Mouse (Mus musculus): ENCODE results near the gene Klhl7. TPM values are rescaled to one million over a fixed set of nuclear protein-coding genes. Genes with fewer than 3 reads are reported as not detected.
A peak's percentile ranks its signal among the peaks of the same experiment; 100 is the strongest.

Gene Klhl7
- polyA plus RNA-seq, 1 experiment from 2014 or later, result 43.6 TPM

DNA sequence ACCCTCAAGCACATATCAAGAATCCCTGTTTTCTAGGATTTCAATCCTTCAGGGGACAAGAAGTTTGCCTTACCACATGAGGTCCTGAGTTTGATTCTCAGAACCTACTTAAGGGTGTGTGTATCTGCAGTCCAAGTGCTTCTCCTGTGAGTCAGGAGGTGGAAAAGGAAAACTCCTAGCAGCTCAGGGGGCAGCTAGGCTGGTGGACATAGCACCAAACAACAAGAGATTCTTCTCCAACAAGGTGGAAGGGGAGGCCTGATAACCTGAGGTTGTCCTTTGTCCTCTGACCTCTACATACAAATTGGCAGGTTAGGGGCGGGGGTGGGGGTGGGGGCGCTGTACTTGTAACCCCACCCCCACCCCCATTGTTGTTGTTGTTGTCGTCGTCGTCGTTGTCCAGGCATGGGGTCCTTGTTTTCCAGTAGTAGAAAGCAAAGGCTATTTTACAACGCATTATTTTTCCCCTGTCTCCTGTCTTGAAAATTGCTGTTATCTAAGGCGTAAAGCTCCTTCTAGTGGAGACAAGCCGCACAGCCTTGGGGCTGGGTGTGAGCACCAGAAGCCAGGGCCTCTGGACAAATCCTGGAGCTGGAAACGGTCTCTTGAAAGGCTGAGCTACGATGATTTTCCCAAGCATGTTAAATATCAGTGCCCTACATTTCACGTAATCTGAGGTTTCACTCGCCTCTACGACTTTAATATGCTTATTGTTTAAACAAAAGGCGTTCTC is 23.3 kb upstream of the Klhl7 start:
- Histone ChIP-seq H3K36me3 (no peaks in the 10 kb centered on the region), H3K4me3 (replicated peaks) (peak overlapping the region; percentile 29), H3K4me2 (peak overlapping the region; percentile 55), H3K9ac (no peak overlapping the region), H3K27me3 (no peaks in the 10 kb centered on the region), H3K9me3 (replicated peaks) (no peaks in the 10 kb centered on the region), H3K4me1 (0 out of 2 replicates have a peak, but pooled peaks cover 7% of the 10 kb centered on the region), H3K27ac (no peak overlapping the region)
- 5% methylated on average over 14 of the region's 15 CpGs for WGBS
- peak; percentile 77; the same call in 1 of the 2 replicates for ATAC-seq (replicated peaks; ENCODE audit: low FRiP score)

DNA sequence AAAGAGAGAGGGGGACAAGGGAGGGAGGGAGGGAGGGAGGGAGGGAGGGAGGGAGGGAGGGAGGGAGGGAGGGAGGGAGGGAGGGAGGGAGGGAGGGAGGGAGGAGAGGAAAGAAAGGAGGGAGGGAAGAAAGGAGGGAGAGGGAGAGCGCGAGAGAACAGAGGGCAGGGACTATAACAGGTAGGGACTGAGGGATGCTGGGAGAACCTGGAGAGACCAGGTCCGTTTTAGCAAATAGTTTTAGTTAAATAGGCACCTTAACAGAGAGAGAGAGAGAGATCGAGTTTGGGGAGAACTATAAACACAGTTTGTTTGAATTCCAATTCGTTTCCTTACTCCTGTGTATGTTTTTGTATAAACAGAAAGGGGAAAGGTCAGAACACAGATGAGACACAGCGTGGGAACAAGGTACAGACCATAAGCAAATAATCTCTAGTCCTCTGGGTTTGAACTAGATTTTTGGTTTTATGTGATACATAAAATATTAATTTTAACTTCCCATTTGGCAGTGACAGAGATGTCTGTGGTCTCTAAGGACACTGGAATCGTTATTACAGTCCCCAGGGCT is 22.6 kb upstream of the Klhl7 start:
- Histone ChIP-seq H3K27me3 (no peaks in the 10 kb centered on the region), H3K4me1 (0 out of 2 replicates have a peak, but pooled peaks cover 7% of the 10 kb centered on the region), H3K4me2 (peak overlapping the region; percentile 55), H3K36me3 (no peaks in the 10 kb centered on the region), H3K9ac (no peak overlapping the region), H3K27ac (no peak overlapping the region), H3K9me3 (replicated peaks) (no peaks in the 10 kb centered on the region), H3K4me3 (replicated peaks) (peak overlapping the region; percentile 29)
- WGBS, result 22% methylated on average over 7 of the region's 7 CpGs
- ATAC-seq (replicated peaks; ENCODE audit: low FRiP score), result no peak

DNA sequence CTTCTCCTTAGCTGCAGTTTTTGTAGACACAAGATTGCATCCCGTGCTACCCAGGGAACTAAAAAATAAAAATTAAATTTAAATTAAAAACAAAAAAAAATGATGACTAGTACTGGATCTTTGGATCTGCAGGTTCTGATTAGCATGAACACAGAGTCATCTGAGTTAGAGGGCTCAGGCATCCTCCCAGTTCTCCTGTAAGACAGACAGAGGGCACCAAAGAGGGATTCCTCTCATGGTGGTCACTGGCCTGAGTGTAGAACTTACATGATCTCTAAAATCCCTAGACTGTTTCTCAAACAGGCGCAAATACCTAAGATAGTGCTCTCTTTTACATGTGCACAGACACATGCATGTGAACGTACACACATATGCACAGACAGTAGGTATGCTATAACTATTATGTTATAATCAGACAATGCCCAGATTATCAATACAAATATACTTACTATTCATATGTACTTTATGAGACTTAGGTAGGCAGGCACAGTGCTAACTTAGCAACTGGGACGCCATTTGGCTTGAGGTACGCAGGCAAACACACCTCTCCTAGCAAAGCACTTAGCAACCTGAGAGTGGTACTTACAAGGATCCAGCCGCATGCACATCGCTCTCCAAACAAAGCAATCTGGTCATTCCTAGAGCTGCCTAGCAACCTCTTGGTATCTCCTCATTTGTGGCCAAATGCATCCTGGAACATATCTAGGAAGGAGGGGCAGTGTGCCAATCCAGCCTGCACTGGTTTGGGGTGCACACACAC is 21.8 kb upstream of the Klhl7 start:
- H3K4me1 ChIP-seq, result 0 out of 2 replicates have a peak, but pooled peaks cover 7% of the 10 kb centered on the region

GRCm38 (mm10) chr5:24080826-24081225 is 19.6 kb upstream of the Klhl7 start:
- Histone ChIP-seq H3K4me1 (0 out of 2 replicates have a peak, but pooled peaks cover 7% of the 10 kb centered on the region), H3K9me3 (replicated peaks) (no peaks in the 10 kb centered on the region), H3K4me3 (replicated peaks) (no peak overlapping the region), H3K9ac (no peak overlapping the region), H3K27ac (no peak overlapping the region), H3K4me2 (no peak overlapping the region), H3K36me3 (no peaks in the 10 kb centered on the region), H3K27me3 (no peaks in the 10 kb centered on the region)
- WGBS, result 73% methylated on average over 6 of the region's 6 CpGs
- no peak for ATAC-seq (replicated peaks; ENCODE audit: low FRiP score)

More for the DNA sequence above, 21.8 kb upstream of the Klhl7 start:
- H3K9me3 ChIP-seq (replicated peaks), result no peaks in the 10 kb centered on the region
- no peaks in the 10 kb centered on the region for H3K27me3 ChIP-seq
- no peaks in the 10 kb centered on the region for H3K36me3 ChIP-seq
- H3K4me3 ChIP-seq (replicated peaks), result no peak overlapping the region
- 81% methylated on average over 7 of the region's 7 CpGs for WGBS
- no peak for ATAC-seq (replicated peaks; ENCODE audit: low FRiP score)
- H3K27ac ChIP-seq, result no peak overlapping the region
- H3K4me2 ChIP-seq, result no peak overlapping the region
- no peak overlapping the region for H3K9ac ChIP-seq

GRCm38 (mm10) chr5:24084835-24085234 is 15.6 kb upstream of the Klhl7 start:
- H3K36me3 ChIP-seq, result no peaks in the 10 kb centered on the region
- H3K9me3 ChIP-seq (replicated peaks), result no peaks in the 10 kb centered on the region
- no peak overlapping the region for H3K9ac ChIP-seq
- no peaks in the 10 kb centered on the region for H3K27me3 ChIP-seq
- no peaks in the 10 kb centered on the region for H3K4me1 ChIP-seq
- WGBS, result 76% methylated on average over 4 of the region's 4 CpGs
- H3K27ac ChIP-seq, result no peak overlapping the region
- ATAC-seq (replicated peaks; ENCODE audit: low FRiP score), result no peak
- H3K4me3 ChIP-seq (replicated peaks), result no peak overlapping the region
- H3K4me2 ChIP-seq, result no peak overlapping the region

GRCm38 (mm10) chr5:24086241-24086640 is 14.2 kb upstream of the Klhl7 start:
- Histone ChIP-seq H3K4me2 (no peak overlapping the region), H3K9me3 (replicated peaks) (no peaks in the 10 kb centered on the region), H3K36me3 (no peaks in the 10 kb centered on the region), H3K9ac (no peak overlapping the region), H3K4me1 (no peaks in the 10 kb centered on the region), H3K27me3 (no peaks in the 10 kb centered on the region), H3K27ac (no peak overlapping the region), H3K4me3 (replicated peaks) (no peak overlapping the region)
- no peak for ATAC-seq (replicated peaks; ENCODE audit: low FRiP score)
- 92% methylated on average over 16 of the region's 16 CpGs for WGBS

DNA sequence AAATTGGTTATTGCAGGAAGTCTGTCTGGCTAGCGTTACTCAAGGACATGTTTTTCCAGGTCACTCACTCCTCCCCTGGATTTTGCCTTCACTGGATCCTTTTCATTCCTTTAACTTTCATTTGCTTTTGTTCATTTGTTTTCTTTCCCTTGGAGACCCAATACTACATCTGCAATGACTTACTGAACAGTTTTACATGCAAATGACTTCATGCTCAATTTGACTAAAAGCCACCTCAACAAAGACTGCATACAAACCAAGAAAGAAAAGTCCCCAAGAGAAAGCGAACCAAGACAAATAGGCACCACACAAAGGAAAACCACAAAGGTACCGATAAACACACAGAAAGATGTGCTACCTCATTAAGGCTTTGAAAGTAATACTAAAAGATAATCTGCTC is 13.5 kb upstream of the Klhl7 start:
- H3K4me3 ChIP-seq (replicated peaks), result no peak overlapping the region
- H3K9me3 ChIP-seq (replicated peaks), result no peaks in the 10 kb centered on the region
- 70% methylated on average over 3 of the region's 3 CpGs for WGBS
- no peaks in the 10 kb centered on the region for H3K27me3 ChIP-seq
- no peak overlapping the region for H3K9ac ChIP-seq
- no peak overlapping the region for H3K4me2 ChIP-seq
- no peaks in the 10 kb centered on the region for H3K36me3 ChIP-seq
- no peak for ATAC-seq (replicated peaks; ENCODE audit: low FRiP score)
- no peak overlapping the region for H3K27ac ChIP-seq
- H3K4me1 ChIP-seq, result no peaks in the 10 kb centered on the region

DNA sequence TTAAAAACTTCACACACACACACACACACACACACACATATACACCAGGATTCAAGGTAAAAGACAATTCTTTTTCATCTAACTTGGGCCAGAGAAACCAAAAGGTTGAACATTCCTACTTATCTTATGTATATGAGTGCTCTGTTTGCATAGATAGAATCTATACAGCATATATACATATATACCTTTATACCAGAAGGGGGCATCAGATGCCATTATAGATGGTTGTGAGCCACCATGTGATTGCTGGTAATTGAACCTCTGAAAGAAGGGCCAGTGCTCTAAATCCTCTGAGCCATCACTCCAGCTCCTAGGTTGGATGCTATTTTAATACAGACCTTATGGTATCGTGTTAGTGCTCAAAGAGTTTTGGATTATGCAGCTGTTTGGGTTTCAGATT is 12.0 kb upstream of the Klhl7 start:
- no peak overlapping the region for H3K4me2 ChIP-seq
- 89% methylated on average over 1 of the region's 1 CpGs for WGBS
- H3K27me3 ChIP-seq, result no peaks in the 10 kb centered on the region
- H3K9ac ChIP-seq, result no peak overlapping the region
- no peaks in the 10 kb centered on the region for H3K9me3 ChIP-seq (replicated peaks)
- H3K36me3 ChIP-seq, result no peaks in the 10 kb centered on the region
- H3K4me3 ChIP-seq (replicated peaks), result no peak overlapping the region
- no peak for ATAC-seq (replicated peaks; ENCODE audit: low FRiP score)
- H3K4me1 ChIP-seq, result no peaks in the 10 kb centered on the region
- no peak overlapping the region for H3K27ac ChIP-seq

DNA sequence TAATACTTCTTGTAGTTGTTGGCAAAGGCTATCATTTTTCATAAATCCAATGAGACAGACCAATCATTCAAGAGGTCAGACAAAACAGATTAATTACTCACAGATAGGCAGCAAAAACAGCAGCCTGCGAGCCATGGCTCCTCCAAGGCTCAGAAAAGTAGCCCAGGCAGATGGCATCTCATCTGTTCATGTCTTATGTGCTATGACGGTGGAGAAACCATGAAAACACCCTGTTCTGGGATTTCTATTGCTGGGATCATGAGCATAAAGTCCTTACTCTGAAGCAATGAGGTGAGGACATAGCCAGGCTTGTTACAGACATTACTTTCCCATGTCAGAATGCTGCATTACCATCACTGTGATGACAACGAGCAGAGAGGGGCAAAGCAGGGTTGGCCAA is 7.9 kb upstream of the Klhl7 start:
- H3K4me3 ChIP-seq (replicated peaks), result no peak overlapping the region
- no peaks in the 10 kb centered on the region for H3K4me1 ChIP-seq
- no peak overlapping the region for H3K27ac ChIP-seq
- H3K36me3 ChIP-seq, result no peaks in the 10 kb centered on the region
- H3K9ac ChIP-seq, result no peak overlapping the region
- ATAC-seq (replicated peaks; ENCODE audit: low FRiP score), result no peak
- no peaks in the 10 kb centered on the region for H3K9me3 ChIP-seq (replicated peaks)
- no peaks in the 10 kb centered on the region for H3K27me3 ChIP-seq
- WGBS, result 79% methylated on average over 3 of the region's 3 CpGs
- H3K4me2 ChIP-seq, result no peak overlapping the region

- WGBS, result 77% methylated on average over 6 of the region's 6 CpGs
- H3K27ac ChIP-seq, result no peak overlapping the region
- no peaks in the 10 kb centered on the region for H3K9me3 ChIP-seq (replicated peaks)
- no peak overlapping the region for H3K4me2 ChIP-seq
- H3K4me1 ChIP-seq, result no peaks in the 10 kb centered on the region
- no peak for ATAC-seq (replicated peaks; ENCODE audit: low FRiP score)
- no peak overlapping the region for H3K4me3 ChIP-seq (replicated peaks)
- H3K36me3 ChIP-seq, result no peaks in the 10 kb centered on the region
- no peak overlapping the region for H3K9ac ChIP-seq
- no peaks in the 10 kb centered on the region for H3K27me3 ChIP-seq
Observed at GRCm38 (mm10) chr5:24095393-24095792, 5.0 kb upstream of the Klhl7 start.

DNA sequence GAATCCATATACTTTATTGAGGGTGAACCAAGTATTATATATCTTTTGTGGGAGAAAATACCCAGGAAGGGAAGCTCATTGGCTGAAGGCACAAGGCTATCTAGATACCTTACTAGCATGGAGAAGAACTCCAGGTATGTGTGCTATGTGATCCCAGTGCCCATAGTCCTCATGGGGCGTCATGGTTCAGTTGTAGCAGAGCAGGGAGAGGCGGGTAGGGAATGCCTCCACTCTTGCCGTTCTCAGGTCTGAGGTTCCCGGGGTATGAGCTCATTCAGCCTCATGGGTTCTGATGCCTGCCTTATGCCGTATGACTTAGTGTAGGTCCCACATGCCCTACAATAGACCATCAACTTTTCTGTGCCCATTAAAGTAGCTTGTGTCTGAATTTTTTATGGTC is 4.5 kb upstream of the Klhl7 start:
- H3K9ac ChIP-seq, result no peak overlapping the region
- H3K27ac ChIP-seq, result no peak overlapping the region
- no peaks in the 10 kb centered on the region for H3K27me3 ChIP-seq
- H3K4me1 ChIP-seq, result no peaks in the 10 kb centered on the region
- no peak for ATAC-seq (replicated peaks; ENCODE audit: low FRiP score)
- 57% methylated on average over 5 of the region's 5 CpGs for WGBS
- no peaks in the 10 kb centered on the region for H3K9me3 ChIP-seq (replicated peaks)
- no peaks in the 10 kb centered on the region for H3K36me3 ChIP-seq
- H3K4me3 ChIP-seq (replicated peaks), result no peak overlapping the region
- no peak overlapping the region for H3K4me2 ChIP-seq

DNA sequence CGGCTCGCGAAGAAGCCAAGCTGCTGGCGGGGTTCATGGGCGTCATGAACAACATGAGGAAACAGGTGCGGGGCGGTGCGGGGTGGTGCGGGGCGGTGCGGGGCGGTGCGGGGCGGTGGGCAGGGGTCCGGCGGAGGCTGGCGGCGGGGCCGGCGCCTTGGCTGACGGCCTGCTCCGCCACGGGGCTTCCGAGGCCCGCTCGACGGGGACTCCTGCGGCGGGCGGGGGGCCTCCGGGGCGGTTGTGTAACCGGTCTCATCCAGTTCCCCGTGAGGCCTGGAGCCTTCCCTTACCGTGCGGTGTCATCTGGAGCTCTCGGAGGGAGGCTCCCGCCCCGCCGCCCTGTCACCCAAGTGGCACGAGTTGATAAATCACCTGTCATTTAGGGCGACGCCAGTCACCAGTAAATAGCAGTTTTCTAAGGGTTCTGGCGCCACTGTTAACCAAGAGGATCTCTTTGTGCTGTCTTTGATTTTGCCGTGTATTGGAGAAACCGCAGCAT is 456 bp downstream of the Klhl7 start:
- H3K4me1 ChIP-seq, result 0 out of 2 replicates have a peak, but pooled peaks cover 4% of the 10 kb centered on the region
- H3K4me2 ChIP-seq, result peak overlapping the region; percentile 82
- H3K36me3 ChIP-seq, result no peaks in the 10 kb centered on the region
- no peaks in the 10 kb centered on the region for H3K9me3 ChIP-seq (replicated peaks)
- peak overlapping the region; percentile 87 for H3K27ac ChIP-seq
- ATAC-seq (replicated peaks; ENCODE audit: low FRiP score), result peak; percentile 91
- peak overlapping the region; percentile 84 for H3K4me3 ChIP-seq (replicated peaks)
- 1% methylated on average over 45 of the region's 46 CpGs for WGBS
- no peaks in the 10 kb centered on the region for H3K27me3 ChIP-seq
- peak overlapping the region; percentile 77 for H3K9ac ChIP-seq
